Mouse (Mus musculus): ENCODE measurements around the gene Agpat1. TPM values are rescaled to one million over a fixed set of nuclear protein-coding genes. Genes with fewer than 3 reads are reported as not detected.

The Agpat1 gene
- total RNA-seq, 2 experiments from 2014 or later: 53.6 to 56.9 TPM

DNA sequence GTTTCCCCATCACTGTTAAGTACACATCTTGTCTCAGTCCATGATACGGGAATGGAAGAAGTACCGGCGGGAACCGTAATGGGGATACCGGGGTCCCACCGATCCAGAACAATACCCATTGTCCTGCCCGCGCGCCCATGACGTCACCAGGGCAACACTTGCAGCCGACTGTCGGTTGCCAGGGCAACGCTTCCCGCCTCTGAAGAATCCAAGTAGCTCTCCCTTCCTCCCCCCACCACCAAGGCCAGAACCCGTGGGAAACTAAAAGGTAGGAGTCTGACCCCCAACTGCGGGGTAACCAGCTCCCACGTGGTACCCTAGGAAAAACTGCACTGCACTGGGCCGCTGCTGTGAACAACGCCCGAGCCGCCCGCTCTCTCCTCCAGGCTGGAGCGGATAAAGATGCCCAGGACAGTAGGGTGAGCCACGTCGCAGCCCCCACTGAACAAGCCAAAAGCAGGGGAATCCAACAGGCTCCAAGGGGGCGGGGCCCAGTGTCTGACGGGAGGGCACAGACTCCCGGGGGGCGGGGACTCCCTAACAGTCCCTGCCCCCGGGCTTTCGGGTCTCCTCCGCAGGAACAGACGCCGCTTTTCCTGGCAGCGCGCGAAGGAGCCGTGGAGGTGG, 17.2 kb upstream of the Agpat1 start:
- DNase-seq: no peak

DNA sequence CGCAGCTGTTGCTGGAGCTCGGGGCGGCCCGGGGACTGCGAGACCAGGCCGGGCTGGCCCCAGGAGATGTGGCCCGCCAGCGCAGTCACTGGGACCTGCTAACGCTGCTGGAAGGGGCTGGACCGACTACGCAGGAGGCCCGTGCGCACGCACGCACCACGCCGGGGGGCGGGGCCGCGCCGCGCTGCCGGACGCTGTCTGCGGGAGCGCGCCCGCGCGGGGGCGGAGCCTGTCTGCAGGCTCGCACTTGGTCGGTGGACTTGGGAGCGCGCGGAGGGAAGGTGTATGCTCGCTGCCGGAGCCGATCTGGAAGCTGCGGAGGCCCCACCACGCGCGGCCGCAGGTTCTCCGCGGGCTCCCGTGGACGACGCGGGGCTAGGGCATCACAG, 16.6 kb upstream of the Agpat1 start:
- peak; percentile 97 for DNase-seq

DNA sequence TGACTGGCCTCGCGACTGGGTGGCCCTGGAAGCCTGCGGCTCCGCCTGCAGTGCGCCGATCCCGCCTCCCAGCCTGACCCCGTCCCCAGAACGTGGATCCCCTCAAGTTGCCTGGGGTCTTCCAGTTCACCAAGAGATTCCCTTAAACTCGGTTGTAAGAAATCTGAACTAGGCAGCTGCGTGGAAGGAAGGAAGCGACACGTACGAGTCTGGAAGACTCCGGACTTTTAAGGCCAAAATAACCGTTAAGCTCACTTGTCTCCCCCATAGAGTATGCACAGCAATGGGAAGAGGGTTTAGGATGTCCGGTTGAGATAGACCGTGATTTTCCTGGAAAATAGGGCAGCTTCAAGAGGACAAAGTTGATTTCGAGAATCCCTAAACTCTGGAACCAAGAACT, 16.2 kb upstream of the Agpat1 start:
- no peak for DNase-seq

DNA sequence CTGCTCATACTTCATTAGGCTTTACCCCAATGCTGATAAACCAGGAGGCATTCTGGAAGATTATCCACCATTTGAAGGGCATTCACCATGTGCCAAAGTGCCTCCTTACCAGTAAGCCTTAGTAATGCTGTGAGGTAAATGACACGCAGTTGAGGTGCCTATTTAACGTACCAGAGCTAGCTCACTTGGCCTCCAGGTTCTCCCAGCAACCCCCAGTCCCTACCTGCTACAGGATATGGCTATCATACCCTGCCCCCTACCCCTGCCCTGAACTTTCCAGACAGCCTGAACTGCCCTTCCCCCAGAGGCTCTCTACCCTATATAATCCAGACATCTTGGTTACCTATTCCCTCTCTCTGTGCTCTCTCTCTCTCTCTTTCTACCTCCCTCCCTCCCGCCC, 15.3 kb upstream of the Agpat1 start:
- no peak for DNase-seq

DNA sequence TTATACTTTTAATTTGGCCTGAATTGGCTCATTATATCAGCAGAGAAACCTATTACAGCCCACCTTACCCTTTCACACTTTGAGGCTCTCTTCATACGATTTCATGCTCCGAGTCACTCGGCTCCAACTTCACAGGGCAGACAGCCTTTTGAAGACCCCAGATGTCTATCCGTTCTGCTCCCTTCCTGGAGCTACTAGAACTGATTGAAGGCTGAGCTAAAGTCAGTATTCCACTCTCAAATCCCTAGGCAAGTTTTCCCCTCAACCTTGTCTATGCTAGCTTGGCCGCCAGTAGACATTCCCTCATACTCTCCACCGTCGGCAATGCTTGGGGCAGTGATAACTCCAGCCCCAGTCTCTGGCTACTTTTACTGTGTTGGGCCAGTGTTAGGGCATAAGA, 14.9 kb upstream of the Agpat1 start:
- DNase-seq: no peak

DNA sequence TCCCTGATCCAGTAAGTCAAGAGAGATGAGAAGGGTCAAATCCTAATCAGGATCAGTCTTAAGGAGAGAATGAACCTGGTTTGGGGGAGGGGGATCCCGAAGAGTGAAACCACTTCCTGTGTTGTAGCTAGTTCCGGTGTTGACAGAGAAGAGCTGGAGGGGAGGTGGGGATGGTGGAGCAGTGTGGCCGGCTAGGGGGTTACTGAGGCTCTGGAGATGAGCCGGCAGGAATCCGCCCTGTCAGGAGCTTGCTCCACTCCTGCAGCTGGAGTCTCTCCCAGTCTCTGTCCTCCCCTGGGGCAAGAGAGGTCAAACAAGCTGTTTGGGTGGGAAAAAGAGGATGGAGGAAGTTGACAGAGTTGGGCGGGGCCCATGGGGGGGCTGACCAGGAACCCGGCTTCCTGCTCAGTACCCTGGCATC, 14.4 kb upstream of the Agpat1 start, which contains the start of gene Gpsm3:
Gene Gpsm3 (plus strand): TSS at position 126 of the 421 bp plus-strand sequence.
- peak; percentile 78 for DNase-seq

DNA sequence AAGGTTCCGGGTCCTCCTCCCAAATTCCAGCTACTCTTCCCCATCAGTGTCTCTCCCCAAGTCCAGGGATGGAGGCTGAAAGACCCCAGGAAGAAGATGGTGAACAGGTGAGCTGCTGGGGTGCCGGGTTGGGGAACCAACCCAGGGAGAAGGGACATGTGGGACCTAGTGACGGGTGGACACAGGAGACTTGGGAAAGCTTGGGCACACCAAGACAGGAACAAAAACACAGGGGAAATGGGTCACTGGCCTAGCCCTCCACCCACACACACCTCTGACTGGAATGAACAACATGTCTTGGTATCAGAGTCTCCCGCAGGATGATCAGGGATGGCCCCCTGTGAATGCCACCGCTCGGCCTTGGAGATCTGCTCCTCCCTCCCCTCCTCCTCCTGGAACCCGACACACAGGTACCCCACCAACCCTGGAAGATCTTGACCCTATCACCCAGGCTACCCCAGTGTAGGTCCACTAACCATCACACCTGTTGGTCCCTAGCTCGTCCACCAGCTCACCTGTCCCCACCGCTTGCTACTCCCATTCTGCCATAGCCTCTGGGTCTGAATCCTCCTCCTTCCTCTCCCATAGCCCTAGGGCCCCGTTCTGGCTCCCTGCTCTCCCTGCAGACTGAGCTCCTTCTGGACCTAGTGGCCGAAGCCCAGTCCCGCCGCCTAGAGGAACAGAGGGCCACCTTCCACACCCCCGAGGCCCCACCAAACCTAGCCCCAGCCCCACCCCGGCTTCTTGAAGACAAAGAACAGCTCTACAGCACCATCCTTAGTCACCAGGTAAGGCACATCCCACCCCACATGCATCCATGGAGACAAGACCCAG, 13.7 kb upstream of the Agpat1 start:
- DNase-seq: no peak

DNA sequence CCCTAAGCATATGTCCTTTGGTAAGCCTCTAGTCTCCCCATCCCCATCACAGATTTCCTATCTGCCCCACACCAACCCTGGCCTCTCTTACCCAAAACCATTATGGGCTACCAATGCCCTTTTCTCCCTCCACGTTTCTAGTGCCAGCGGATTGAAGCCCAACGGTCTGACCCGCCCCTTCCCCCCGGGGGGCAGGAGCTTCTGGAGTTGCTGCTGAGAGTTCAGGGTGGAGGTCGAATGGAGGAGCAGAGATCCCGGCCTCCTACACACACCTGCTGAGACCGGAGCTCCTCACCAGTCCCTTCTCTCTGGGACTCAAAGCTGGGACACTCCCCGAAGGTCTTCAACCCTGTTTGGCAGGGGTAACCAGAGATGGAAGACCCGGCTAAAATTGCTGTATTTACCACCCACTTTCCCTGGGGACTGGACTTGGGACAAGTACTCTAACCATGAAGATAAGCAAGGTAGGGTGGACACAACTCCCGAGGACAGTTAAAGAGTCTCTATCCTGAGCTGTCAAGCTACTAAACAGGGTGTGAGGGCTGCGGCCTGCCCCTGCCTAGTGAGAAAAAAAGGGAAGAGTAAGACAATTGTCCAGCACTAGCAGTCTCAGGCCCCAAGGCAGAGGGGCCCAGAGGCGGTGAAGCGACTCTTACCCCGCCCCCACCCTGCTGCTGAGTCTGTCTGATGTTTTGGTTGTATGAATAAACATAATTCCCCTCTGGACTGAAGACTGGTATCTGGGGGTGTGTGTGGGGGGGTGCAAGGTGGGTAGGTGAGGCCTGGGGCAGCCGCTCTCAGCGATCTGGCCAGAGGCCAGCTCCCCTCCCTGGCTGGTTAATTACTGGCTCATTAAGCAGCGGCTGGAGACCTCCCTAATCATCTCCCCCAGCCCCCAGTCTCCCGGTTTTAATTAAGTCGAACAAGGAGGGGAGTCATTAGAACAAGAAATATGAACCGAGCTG, 12.8 kb upstream of the Agpat1 start, which contains the start of gene Pbx2:
Gene Pbx2 (plus strand): TSS at position 238 of the 965 bp plus-strand sequence.
- no peak for DNase-seq

DNA sequence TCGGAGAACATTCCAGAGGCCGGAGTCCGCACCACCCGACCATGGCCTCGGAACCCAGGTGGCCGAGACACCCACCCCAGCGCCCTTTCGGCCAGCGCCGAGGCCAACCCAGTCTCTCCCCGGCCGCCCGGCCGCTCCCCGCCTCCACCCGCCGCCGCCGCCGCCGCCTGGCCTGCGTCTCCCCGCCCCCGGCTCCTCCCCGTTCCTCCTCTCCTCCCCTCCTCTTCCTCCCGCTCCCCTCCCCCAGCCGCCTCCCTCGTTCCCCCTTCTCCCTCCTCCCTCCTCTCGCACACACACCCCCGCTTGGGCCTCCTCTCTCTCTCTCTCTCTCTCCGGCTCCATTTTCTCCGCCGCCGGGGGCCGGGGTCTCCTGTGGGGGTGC, 12.1 kb upstream of the Agpat1 start:
- DNase-seq: peak; percentile 91

DNA sequence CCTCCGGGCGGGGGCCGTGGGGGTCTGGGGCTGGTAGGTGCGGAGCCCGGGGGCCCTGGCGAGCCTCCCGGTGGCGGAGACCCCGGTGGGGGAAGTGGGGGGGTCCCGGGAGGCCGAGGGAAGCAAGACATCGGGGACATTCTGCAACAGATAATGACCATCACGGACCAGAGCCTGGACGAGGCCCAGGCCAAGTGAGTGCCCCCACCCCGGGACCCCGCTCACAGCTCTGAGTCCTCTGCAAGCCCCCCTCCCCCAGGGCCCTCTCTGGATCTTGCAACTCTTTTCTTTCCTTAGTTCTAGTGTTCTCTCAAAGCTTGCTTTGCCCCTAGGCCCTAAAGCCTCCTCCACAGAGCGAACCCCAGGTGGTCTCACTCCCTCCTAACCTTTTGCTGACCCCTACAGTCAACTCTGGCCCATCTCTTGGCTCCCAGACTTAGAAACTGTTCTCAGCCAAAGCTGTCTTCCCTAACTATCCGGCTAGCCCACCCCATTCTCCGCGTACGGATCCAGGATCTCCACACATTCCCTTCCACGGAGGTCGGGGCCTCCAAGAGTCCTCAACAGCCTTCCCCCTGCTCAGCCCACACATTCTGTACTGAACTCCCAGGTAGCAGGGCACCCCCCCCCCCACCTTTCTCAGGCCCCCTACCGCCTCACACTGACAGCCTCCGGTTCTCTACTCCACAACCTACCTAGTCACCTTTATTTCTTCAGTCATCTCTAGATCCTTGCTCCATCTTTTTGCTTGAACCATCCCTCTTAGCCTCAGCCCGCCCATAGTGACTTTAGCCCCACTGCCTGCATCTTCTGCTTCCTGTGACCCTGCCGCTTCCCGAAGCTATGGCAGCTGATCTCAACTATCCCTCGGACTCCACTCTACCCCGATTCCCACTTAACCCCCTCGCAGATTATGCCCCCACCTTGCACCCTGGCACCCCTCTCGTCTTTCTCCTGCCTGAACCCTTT, 11.2 kb upstream of the Agpat1 start:
- DNase-seq: no peak

DNA sequence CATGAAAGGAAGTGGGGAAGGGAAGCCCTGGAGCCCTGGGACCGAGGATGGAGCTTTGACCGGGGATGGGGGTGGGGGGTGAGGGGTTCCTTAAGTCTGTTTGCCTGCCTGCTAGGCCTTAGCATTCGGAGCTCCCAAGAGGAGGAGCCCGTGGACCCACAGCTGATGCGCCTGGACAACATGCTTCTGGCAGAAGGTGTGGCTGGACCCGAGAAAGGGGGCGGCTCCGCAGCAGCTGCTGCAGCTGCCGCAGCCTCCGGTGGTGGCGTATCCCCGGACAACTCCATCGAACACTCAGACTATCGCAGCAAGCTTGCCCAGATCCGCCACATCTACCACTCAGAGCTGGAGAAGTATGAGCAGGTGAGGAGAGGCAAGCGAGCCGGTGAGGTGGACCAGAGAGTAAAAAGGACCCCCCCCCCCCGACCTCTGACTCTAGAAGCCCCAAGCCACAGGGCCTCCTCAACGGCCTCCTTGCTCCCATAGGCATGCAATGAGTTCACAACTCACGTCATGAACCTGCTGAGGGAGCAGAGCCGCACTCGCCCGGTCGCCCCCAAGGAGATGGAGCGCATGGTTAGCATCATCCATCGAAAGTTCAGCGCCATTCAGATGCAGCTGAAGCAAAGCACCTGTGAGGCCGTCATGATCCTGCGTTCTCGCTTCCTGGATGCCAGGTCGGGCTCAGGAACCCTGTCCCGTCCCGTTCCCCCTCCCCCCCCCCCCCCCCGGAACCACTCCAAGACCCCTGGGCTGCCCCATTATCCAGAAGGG, 10.1 kb upstream of the Agpat1 start:
- DNase-seq: no peak

DNA sequence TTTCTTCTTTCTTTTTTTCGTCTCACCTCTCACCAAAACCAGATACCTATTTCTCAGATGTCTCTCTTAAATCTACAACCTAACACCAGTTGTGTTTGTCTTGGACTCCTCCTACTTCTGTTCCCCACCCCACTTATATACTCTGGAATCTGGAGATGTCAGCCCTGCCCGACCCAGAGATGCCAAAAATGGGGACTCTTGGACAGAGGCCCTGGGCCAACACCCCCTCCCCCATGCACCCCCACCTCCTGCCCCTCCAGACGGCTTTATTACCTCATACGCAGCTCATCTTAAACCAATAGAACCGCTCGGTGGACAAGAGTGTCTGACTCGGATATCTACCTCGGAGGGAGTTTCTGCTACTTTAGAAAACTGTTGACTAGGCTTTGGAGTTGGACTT, 8.0 kb upstream of the Agpat1 start:
- DNase-seq: no peak

DNA sequence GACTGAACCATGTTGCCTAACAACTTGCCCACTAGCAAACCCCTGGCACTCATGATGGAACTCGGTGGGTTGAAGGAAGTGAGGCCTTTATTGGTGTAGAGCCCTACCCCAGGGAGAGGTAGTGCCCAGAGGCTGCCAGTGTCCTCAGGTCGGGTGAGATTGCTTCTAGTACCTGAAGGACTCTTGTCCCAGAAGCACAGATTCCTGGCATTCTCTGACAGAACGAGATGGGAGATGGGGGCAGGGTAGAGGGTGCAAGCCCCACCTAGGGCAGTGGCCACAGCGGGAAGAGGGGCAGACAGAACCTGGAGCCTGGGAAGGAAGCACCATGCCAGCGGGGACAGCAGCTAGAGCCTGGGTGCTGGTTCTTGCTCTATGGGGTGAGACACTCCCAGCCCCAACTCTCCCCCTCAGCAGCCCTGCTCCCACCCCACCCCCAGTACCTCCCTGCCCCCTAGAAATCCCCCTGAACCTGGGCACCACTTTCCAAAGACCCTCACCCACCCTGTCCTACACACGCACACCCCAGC, 6.4 kb upstream of the Agpat1 start, which contains the start of gene Ager:
Gene Ager (plus strand): TSS at position 297 of the 530 bp plus-strand sequence.
- no peak for DNase-seq

DNA sequence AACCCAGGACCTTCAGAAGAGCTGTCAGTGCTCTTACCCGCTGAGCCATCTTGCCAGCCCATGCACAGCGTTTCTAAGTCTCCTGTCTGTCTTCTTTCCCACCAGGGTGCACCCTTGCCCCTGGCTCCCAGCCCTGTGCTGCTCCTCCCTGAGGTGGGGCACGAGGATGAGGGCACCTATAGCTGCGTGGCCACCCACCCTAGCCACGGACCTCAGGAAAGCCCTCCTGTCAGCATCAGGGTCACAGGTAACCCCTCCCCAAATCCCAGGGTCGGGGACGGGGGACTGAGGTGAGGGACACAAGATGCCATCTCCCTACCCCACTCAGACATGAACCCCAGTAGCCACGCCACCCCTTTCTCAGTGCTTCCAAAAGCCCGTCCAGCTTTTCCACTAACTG, 4.2 kb upstream of the Agpat1 start:
- DNase-seq: no peak

DNA sequence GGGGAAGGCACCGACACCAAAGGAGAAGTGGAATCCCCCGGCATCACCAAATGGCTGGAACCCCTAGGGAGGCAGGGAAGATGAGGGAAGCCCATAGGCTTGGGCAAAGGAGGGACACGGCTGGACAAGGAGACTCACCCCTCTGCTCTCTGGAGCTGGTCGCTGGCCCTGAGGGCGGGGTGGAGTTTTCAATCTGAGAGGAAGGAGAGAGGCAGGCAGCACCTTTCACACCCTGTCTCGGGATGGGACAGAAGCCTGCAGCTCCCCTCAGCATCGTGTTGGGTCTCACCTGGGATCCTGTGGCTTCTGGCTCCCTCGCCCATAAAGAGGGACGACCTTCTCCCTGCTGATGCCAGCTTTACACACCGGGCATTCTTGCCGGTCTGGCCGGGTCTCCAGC, 2.3 kb upstream of the Agpat1 start:
- DNase-seq: no peak

DNA sequence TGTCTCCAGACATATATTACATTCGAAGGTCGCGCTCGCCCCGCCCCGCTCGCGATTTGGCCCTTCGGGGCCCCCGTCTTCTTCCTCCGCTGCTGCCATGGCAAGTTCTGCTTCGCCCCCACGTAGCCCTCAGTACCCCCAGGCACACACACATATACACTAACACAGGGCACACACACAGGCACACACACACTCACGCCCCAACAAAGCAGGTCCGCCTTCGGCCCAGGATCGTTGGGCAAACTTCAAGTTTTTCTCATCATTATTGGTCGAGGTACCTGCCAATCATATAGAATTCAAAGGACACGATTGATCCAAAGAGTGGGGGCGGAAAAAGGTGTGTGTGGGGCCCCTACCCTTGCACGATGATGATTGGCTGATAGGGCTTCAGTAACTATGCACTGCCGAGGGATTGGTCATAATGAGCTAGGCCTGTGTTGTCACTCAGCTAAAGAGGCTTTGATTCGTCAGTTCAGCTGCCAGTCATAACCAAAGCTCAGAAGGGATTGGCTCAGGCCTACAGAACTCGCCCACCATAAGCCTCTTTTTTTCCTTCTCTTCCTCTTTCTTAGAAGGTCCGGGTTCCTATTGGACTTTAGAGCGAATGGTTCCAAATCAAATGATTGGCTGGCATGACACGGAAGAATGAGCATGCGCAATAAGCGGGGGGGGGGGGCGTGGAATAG, 544 bp upstream of the Agpat1 start, which contains the start of gene Rnf5:
Gene Rnf5 (minus strand): TSS at position 316 of the 686 bp plus-strand sequence.
- DNase-seq: peak; percentile 99

DNA sequence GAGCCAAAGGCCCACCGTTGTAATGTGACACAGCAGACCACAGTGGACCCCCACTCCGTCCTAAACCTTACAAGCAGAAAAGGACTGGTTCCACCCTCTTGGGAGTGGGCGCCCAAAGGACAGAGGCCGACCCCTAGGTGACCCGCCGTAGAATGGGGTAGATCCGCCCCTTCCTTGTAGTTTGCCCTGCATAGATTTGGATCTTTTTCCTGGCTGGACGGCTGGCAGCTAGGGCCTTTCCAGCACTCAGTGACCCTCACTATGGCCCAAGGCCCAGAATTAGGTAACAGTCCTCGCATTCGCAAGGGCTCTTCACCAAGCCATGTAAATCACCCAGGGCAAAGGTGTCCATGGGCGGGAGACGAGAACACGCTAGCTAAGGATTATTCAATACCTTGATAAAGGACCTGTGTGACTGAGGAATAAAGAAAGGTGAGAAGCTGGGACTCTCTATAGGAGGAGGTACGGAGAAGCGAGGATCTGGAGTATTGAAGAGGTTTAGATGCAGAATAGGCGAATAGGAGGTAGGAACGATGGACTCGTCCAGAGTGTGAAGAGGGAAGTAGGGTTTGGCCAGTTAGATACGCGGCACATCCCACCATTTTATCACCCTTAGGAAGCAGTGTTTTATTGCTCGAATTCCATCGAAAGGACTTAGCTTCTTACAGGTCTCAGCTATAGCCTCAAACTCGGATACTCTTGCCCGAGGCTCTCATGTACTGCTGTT, 612 bp downstream of the Agpat1 start:
- peak; percentile 65 for DNase-seq

DNA sequence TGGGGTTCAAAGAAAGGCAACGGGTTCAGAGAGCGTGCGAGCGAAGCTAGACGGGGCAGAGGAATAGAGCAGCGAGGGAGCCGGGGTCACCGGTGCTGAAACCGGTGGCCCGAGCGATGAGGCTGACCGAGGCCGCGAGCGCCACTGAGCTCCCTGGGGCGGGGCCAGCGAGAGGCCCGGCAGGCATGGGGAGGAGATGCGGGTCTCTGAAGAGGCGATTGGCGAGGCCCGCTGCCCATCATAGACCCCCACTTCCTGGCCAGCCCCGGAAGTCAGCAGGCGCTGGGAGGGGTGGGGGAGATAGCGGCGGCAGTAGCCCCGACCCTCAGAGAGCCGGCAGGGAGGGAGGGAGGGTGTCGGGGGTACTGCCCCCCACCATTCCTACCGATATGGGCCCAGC, 1.5 kb downstream of the Agpat1 start:
- peak; percentile 97 for DNase-seq
